Mouse (Mus musculus): Measurements from ENCODE around the gene 2510002D24Rik. TPM values are rescaled to one million over a fixed set of nuclear protein-coding genes. Genes with fewer than 3 reads are reported as not detected.
A peak's percentile ranks its signal among the peaks of the same experiment; 100 is the strongest.
"Not testable (repeated sequence)": the region's sequence is repeated elsewhere in the genome, so short reads cannot be mapped to it uniquely, and the experiment has no call there.

Gene 2510002D24Rik
- total RNA-seq, 2 experiments from 2014 or later, result 22.2 to 27.7 TPM

DNA sequence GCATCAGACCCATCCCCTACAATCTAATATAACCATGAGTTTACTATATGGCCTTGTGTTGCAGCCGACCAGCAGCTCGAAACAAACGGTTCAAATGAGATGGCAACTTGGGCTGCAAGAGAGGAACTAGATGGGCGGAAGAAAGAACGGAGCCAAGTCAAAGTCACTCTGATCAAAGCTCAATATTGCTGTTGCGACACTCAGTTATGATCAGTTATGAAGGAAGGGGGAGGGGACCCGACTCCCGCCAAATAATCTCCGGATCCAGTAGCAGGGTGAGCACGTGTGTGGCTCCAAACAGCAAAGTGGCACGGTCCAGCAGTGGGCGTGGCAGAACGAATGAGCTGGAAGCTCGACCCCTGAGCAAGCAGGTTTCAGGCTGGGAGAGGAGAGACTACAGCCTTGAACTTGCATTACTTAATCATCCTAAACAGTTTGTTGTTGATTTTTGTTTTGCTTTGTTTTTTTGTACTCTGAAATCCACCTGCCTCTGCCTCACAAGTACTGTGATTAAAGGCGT is 10.0 kb downstream of the 2510002D24Rik start:
- no peak for DNase-seq (ENCODE audit: low spot score in 2 of 2)

DNA sequence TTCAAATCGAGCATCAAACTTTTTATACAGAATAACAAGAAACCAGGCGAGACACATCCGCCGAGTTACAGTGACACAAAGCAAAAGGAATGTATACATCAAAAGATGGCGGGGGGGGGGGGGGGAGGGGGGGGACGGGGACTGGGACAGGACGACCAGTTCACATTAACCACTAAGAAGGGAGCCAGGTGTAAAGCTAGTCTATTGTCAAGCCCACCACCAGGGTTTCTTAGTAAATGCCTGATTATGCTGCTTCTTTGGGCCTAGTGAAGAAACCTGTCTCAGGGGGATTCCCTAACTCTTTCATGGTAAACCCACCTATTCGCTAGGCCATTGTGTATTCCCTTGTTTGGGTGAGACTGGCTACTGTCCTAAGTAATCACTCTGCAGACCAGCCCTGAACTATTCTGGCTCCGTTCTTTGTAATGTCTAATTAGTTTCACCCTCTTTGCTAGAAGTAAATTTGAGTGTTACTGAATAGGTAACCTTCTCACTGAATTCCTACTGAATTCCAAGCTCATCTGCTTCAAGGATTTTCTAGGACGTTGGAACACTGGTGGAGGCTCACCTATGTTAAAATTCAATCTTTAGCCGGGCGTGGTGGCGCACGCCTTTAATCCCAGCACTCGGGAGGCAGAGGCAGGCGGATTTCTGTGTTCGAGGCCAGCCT is 13.3 kb downstream of the 2510002D24Rik start:
- DNase-seq (ENCODE audit: low spot score in 2 of 2), result not testable (repeated sequence)

- DNase-seq (ENCODE audit: low spot score in 2 of 2), result peak in 1 of 2 experiments; percentile 81
Observed at GRCm38 (mm10) chr16:18858551-18858950, 22.2 kb downstream of the 2510002D24Rik start.

- no peak for DNase-seq (ENCODE audit: low spot score in 2 of 2)
Observed at GRCm38 (mm10) chr16:18860186-18860585, 23.8 kb downstream of the 2510002D24Rik start.

DNA sequence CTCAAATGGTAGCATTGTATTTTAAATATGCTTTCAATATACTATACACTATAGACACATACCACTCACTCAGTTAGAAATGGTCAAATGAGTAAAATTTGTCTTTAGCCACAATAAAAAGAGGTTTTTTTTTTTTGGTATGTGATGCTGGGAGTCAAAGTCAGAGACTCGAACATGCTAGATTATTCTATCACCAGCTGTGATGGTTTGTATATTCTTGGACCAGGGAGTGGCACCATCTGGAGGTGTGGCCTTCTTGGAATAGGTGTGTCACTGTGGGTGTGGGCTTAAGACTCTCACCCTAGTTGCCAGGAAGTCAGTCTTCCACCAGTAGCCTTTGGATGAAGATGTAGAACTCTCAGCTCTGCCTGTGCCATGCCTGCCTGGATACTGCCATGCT is 34.1 kb downstream of the 2510002D24Rik start:
- not testable (repeated sequence) for DNase-seq (ENCODE audit: low spot score in 2 of 2)

DNA sequence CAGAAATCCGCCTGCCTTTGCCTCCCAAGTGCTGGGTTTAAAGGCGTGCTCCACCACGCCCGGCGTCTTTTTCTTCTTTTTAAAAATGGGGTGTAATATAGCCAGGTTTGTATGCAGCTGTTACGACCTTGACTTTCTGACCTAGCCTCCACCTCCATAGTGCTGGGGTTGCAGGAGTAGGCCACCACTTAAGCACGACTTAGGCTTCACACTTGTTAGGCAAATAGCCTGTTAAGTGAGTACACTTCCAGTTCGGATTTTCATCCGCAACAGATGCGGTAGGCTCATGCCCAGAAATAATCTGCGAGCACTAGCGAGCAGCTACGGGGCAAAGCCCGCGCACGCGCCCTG is 39.7 kb downstream of the 2510002D24Rik start:
- no peak for DNase-seq (ENCODE audit: low spot score in 2 of 2)

DNA sequence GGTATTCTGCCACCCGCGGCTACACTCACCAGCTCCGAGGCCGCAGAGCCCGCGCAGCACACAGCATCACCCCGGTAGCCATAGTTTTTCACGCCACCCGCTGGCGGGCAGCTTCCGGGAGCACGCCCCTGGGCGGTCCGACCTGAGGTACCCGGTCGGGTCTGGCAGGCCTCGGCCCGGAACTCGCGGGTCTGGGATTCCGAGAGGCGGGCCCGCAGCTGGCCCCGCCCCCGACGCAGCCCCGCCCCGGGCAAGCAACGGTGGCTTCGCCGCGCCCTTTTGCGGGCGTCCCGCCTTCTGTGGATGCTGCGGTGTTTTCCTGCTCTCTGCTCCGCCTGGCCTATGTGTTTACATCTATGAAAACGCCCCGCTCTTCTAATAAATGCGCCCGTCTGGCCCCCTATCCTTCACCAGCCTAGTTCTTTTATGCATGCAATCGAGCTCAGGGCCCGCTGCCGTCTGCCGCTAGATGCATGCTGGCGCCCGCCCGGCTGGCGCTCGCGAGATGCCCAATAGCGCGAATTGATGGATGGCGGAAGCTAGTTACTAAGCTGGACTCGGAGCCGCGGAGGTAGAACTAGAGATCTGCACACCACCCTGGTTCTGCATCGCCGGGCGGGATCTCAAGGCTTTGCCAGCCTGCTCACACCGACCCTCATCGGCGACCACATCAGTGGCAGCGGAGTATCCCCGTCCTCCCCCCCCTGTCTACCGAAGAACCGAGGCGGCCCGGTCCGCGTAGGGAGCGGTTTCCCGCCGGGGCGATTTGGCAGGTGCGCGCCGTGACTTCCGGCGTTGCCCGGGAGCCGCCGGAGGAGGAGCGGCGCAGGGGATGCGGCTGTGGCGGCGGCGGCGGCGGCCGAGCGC is 40.3 kb downstream of the 2510002D24Rik start, which contains the start of the genes Mrpl40 and Hira:
Gene Mrpl40, minus strand, starts transcription at position 421 of the 867 bp plus-strand sequence.
Gene Hira, plus strand, starts transcription at position 596 of the 867 bp plus-strand sequence.
- peak; percentile 93 to 97 for DNase-seq (ENCODE audit: low spot score in 2 of 2)

DNA sequence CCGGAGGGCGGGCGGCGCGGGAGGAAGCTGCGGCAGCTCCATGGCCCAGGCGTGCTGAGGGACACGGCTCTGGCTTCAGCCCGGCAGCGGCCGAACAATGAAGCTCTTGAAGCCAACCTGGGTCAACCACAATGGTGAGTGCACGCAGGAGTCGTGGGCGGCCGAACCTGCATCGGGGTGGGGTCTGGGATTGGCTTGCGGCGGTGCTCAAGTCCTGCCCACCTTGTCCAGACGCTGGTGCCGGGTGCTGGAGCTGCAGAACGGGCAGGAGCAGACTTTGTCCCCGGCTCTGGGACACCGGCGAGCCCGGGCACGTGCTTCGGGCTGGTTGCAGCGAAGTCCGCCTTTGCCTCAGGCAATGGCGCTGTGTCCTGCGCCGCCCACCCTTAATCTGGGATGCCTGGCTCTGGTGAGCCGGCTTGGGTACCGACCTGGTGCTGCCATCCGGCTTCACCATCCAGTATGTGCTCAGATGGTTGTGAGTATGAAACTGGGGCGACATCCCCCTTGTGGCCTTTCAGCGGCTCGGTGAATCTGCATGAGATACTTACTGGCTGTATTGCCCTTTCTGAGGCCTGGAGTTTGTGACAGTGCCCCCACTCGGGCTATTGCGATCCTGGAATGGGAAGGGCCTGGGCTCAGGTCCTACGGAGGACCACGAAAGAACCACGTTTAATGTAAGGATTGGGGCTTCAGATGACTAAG is 41.2 kb downstream of the 2510002D24Rik start:
- DNase-seq (ENCODE audit: low spot score in 2 of 2), result peak; percentile 65 to 66

DNA sequence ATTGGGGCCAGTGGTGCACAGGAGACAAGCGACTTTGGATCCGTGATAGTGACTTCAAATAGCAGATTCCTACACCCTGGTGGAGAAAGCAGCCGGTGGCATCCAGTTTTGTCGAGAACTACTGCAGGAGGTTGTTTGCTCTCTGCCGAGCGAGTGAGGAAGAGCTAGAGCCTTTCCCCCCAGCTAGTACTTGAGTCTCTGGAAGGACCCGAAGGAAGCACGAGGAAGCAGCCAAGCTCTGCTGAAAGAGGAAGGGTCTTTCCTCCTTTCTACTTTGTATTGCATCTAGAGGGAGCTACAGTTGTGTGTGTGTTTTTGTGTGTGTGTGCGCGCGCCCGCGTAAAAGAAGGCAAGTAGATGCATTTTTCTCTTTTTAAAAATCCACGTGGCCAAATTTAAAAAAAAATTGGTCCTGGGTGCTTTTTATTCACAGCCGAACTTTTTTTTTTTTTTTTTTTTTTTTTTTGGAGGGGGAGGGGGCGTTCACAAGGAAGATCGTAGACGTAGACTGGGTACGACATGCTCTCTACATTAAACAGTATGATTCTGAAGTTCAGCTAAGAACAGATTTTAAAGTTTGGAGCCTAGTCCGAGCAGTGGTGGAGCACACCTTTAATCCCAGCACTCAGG is 41.8 kb downstream of the 2510002D24Rik start:
- peak in 1 of 2 experiments; percentile 33 for DNase-seq (ENCODE audit: low spot score in 2 of 2)

GRCm38 (mm10) chr16:18884044-18884443 is 47.7 kb downstream of the 2510002D24Rik start:
- no peak for DNase-seq (ENCODE audit: low spot score in 2 of 2)

Other genes with a start within 250 kb of the 2510002D24Rik start
- 1 to 10 TPM; 1.2 to 1.5 TPM for gene Tbx1, start 245.9 kb upstream of the 2510002D24Rik start, total RNA-seq (2021)
- gene Gp1bb, start 214.2 kb upstream of the 2510002D24Rik start, total RNA-seq (2021), result 1 to 10 TPM; 2.1 to 3.0 TPM
- 100 to 1,000 TPM; 138 to 159 TPM for gene Gm49601, start 210.2 kb upstream of the 2510002D24Rik start, total RNA-seq (2021)
- gene Sept5, start 206.6 kb upstream of the 2510002D24Rik start, total RNA-seq (2021), result 100 to 1,000 TPM; 605 to 622 TPM
- gene Cldn5, start 59.7 kb upstream of the 2510002D24Rik start, total RNA-seq (2021), result 10 to 100 TPM; 68.5 to 73.4 TPM
- gene Ufd1, start 24.8 kb upstream of the 2510002D24Rik start, total RNA-seq (2021), result 100 to 1,000 TPM; 102 to 103 TPM
- 1 to 10 TPM; 2.6 to 4.2 TPM for gene Cdc45, start 24.6 kb upstream of the 2510002D24Rik start, total RNA-seq (2021)
- gene Gm28539, start within 50 bp of the 2510002D24Rik start, total RNA-seq (2021), result 10 to 100 TPM in 1 of 2 experiments, 1 to 10 TPM in 1; 2.3 to 10.3 TPM
- gene Mrpl40, start 40.3 kb downstream of the 2510002D24Rik start, total RNA-seq (2021), result 10 to 100 TPM; 38.2 to 39.5 TPM
- 10 to 100 TPM; 74.3 to 83.3 TPM for gene Hira, start 40.5 kb downstream of the 2510002D24Rik start, total RNA-seq (2021)

All from layer of hippocampus, postnatal 14 days (tissue).